Comparison of ENCODE assay signal across 30 mouse cellular contexts in genomic region chr5:73118786-73119185, GRCm38 (mm10).
DNase-seq lines count a peak whose midpoint lies in the region; ATAC-seq and TF ChIP-seq lines count a peak whose summit lies in the region.
"Had no signal": no experiment of that assay in that cellular context is flagged by ENCODE, and none has a peak within 500 bp of the region (broad histone marks: within the 10 kb centered on the region; RNA-seq: fewer than 3 reads in every experiment).

No protein-coding gene starts in this region.

- 92% methylated on average over 14 of the region's 14 CpGs for WGBS in heart, embryonic 10.5 days
- 92% methylated on average over 14 of the region's 14 CpGs for WGBS in heart, adult 2 months

- TF ChIP-seq POLR2A in heart, adult 2 months (IDR thresholded peaks at IDR 0.05; ENCODE audit: insufficient read depth, low read depth, low read length) = no peak

- no peak overlapping the region for H3K9ac ChIP-seq in heart, adult 2 months (ENCODE audit: low read depth, low read length)
- H3K9ac ChIP-seq: forebrain, embryonic 13.5 days; intestine, embryonic 15.5 days; limb, embryonic 13.5 days; lung, embryonic 15.5 days; midbrain, embryonic 12.5 days; neural tube, embryonic 12.5 days had no signal

- H3K4me3 ChIP-seq in heart, embryonic 10.5 days = no peak overlapping the region
- H3K4me3 ChIP-seq in heart, adult 2 months = no peak overlapping the region
- H3K4me3 ChIP-seq: forebrain, embryonic 13.5 days; intestine, embryonic 15.5 days; left cerebral cortex, adult 2 months; limb, embryonic 13.5 days; lung, embryonic 15.5 days; megakaryocyte, embryonic 14.5 days; midbrain, embryonic 12.5 days; myocyte; neural tube, embryonic 12.5 days had no signal

- intact Hi-C loops in heart, adult 2 months (cut with DNase I) = loop anchor here (5.0 kb wide), 1 partner anchor 264 kb away; no protein-coding TSS in a partner anchor

- H3K79me2 ChIP-seq in heart, adult 2 months (replicated peaks; ENCODE audit: control insufficient read depth, insufficient read depth, low read length) = no peaks in the 10 kb centered on the region

- H3K4me1 ChIP-seq in heart, embryonic 10.5 days = no peaks in the 10 kb centered on the region
- H3K4me1 ChIP-seq in heart, adult 2 months (ENCODE audit: control insufficient read depth, insufficient read depth, low read length) = no peaks in the 10 kb centered on the region
- H3K4me1 ChIP-seq: forebrain, embryonic 13.5 days; intestine, embryonic 15.5 days; lung, embryonic 15.5 days; megakaryocyte, embryonic 14.5 days; midbrain, embryonic 12.5 days; neural tube, embryonic 12.5 days had no signal

- ATAC-seq in inflammation-experienced regulatory T-cells, adult 6 months = no peak
- ATAC-seq: activated CD4-positive, CD25-positive, alpha-beta regulatory T cell, adult 4 months; forebrain, embryonic 13.5 days; hindbrain, embryonic 16.5 days had no signal

- TF ChIP-seq EP300 in heart, adult 2 months (IDR thresholded peaks at IDR 0.05; ENCODE audit: insufficient read depth, low read depth, low read length) = no peak

- H3K36me3 ChIP-seq in heart, embryonic 10.5 days = peaks cover 68% of the 10 kb centered on the region
- H3K36me3 ChIP-seq in heart, adult 2 months (ENCODE audit: control insufficient read depth, insufficient read depth, low read length) = no peaks in the 10 kb centered on the region; the same call in 1 of the 2 replicates
- H3K36me3 ChIP-seq: intestine, embryonic 15.5 days had no signal

- no peaks in the 10 kb centered on the region for H3K27me3 ChIP-seq in heart, embryonic 10.5 days (ENCODE audit: insufficient read depth, poor library complexity, severe bottlenecking)
- H3K27me3 ChIP-seq in heart, adult 2 months (ENCODE audit: control insufficient read depth, insufficient read depth, low read length) = no peaks in the 10 kb centered on the region
- H3K27me3 ChIP-seq: forebrain, embryonic 13.5 days; intestine, embryonic 15.5 days; limb, embryonic 13.5 days; lung, embryonic 15.5 days; megakaryocyte, embryonic 14.5 days; midbrain, embryonic 12.5 days; neural tube, embryonic 12.5 days had no signal

- no peak overlapping the region for H3K27ac ChIP-seq in heart, embryonic 10.5 days
- no peak overlapping the region for H3K27ac ChIP-seq in heart, adult 2 months
- H3K27ac ChIP-seq: forebrain, embryonic 13.5 days; intestine, embryonic 15.5 days; left cerebral cortex, adult 2 months; limb, embryonic 13.5 days; lung, embryonic 15.5 days; midbrain, embryonic 12.5 days; neural tube, embryonic 12.5 days had no signal

- DNase-seq in heart, embryonic 10.5 days (ENCODE audit: low spot score) = peak; percentile 35
- no peak for DNase-seq in heart, adult 2 months
- DNase-seq in Muller cell, postnatal 12 days (ENCODE audit: inconsistent ontology term) = peak; percentile 94
- DNase-seq in kidney, adult 8-10 months = peak; percentile 19 to 26
- peak; percentile 40 to 66 for DNase-seq in kidney, postnatal 25 days
- no peak for DNase-seq in embryo, embryonic 10 days (ENCODE audit: low spot score)
- DNase-seq: adrenal gland, adult 2 months; adrenal gland, postnatal 36 days; B cell, adult 2 months; cerebellum, adult 18-20 months; cerebellum, postnatal 10 days; gastrocnemius, postnatal 14 days; heart, postnatal 14 days; lung, postnatal 4 days; right cerebral cortex, adult 18-20 months; spleen, adult 18-20 months; thymus, adult 18-20 months; thymus, postnatal 25 days had no signal

- TF ChIP-seq CTCF in heart, adult 2 months (IDR thresholded peaks at IDR 0.05) = no peak

- no peaks in the 10 kb centered on the region for H3K9me3 ChIP-seq in heart, embryonic 10.5 days
- H3K9me3 ChIP-seq: forebrain, embryonic 13.5 days; intestine, embryonic 15.5 days; limb, embryonic 13.5 days; lung, embryonic 15.5 days; megakaryocyte, embryonic 14.5 days; midbrain, embryonic 12.5 days; neural tube, embryonic 12.5 days had no signal

Comparison
In these comparisons a context has a peak if more than half of its experiments do, and no peak if none do; other contexts are left out.
1. DNase-seq: peak in heart, embryonic 10.5 days (single experiment), Muller cell, postnatal 12 days (single experiment), kidney, adult 8-10 months (2 of 2) and kidney, postnatal 25 days (2 of 2); none in heart, adult 2 months (0 of 2) and embryo, embryonic 10 days (single experiment).